Mouse (Mus musculus) heart, adult 18-20 months (tissue): ENCODE results near the gene Gm1043. TPM values are rescaled to one million over a fixed set of nuclear protein-coding genes. Genes with fewer than 3 reads are reported as not detected.

ENCODE experiments used
- DNase-seq, 2 experiments: peaks; one replicate each; pipeline ENCODE4 v3.0.0; 2021 to 2022; ENCODE audit warnings: mixed read lengths in 1 of 2
- total RNA-seq, 2 experiments: library from RNA; stranded (reverse); gene quantifications; 2 replicates each; pipeline ENCODE4 v1.2.3; 2021

Gene Gm1043
- total RNA-seq, 2 experiments from 2014 or later = 0.08 TPM; not detected in 1

DNA sequence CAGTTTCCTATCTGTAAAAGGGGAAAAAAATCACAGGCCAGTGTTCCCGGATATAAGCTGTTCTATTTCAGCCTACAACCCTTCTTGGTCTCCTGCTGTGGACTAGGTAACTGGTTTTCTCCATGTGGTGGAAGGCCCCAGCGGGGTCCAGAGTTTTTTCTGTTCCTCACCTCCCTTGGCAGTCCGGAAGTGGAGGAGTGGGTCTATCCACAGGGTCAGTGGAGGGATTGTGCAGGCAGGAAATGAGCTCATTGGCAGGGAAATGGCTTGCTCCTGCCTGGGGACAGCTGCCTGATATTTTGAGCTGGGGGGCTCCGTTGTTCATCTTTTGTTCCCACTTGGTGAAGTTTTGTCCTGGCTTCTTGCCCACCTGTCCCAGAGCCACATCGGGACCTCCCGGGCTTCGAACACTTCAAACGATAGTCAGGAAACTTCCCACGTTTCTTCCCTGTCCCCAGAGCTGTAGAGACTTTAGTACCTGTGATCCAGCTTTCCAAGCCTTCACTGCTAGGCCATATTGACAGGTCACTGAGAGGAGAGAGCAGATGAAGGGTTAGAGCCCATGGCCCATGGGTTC, 159.6 kb downstream of the Gm1043 start:
- no peak for DNase-seq

- DNase-seq = peak; percentile 39 to 55
These were observed 160.5 kb downstream of the Gm1043 start for GRCm38 (mm10) chr5:37245651-37246050.

DNA sequence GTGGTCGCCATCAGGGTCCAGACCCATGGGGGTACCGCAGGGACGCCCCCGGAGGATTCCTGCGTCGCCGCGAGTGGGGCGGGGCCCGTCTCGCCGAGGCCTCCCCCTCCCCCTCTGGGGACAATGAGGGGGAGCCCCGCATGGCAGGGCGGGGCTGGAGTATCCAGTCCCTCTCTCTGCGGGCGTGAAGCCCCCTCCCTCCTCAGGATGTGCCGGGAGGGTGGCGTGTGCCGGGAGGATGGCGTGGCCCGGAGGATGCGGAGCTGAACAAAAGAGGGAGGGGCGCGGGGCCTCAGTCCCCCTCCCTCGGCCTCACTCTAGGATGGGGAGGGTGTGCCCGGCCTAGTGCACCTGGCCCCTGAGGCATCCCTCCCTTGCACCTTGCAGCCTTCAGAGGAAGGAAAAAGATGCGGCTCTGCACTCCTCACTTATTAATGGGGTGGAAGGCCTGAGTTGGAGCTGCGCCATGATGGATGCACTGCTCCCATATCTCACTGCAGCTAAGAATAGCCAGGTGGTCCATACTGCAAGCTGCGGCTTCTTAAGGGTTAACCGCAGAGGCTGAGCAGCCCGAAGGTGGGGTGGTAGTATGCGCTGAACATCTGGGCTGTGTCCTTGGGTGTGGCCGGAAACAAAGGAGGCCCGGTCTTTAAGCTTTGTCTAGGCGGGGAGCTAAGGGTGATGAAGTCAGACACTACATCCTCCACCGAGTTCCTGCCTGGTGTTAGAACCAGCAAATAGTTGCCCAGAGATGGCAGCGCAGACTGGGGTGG, 161.2 kb downstream of the Gm1043 start:
- peak in 1 of 2 experiments; percentile 16 for DNase-seq

- no peak for DNase-seq
These were observed 162.3 kb downstream of the Gm1043 start for GRCm38 (mm10) chr5:37247456-37247855.

- no peak for DNase-seq
These were observed 163.7 kb downstream of the Gm1043 start for GRCm38 (mm10) chr5:37248870-37249269.

DNA sequence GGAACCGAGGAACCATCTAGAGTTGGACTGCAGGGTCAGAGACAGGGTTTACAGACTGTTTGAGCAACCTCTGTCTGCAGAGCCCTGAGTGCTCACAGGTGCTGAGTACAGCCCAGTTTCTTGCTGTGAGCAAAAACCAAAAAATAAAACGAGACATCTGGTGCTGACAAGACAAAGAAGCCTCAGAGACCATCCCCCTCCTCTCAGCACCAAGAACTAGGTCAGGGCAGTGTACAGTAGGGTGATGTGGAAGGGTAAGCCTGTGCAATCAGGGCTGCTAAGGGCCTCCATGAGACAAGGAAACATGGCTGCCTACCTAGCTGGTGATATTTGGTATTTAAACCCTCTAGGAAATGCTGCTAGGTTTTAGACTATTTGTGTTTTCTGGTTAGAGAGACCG, 166.4 kb downstream of the Gm1043 start:
- no peak for DNase-seq

DNA sequence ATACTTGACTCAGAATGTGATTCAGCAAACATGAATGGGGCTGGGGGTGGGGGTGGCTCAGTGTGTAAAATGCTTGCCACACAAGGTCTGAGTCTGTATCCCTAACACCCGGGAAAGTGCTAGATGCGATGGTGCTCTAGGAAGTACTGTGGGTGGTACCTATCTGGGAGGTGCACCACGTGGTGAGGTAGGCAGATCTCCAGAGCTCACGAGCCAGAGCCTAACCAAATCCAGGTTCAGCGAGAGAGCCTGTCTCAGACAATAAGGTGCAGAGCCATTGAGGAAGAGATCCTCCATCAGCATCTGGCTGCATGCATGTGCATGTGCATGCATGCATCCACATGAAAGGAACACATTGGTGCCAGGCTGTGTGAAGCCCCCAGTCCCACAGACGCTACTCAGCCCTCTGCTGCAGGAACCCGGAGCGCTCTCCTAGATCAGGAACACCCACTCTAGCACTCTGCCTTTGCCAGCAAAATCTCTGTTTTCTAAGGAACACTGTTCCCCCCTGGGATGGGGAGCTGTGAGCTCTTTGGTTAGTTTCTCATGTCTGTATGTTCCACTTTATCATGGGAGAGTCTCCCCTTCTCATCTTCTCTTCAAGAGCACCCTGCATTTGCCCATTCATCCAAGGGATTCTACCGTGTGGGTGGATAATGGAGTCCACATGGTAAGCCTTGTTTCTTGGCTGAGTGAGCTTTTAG, 167.1 kb downstream of the Gm1043 start:
- no peak for DNase-seq

DNA sequence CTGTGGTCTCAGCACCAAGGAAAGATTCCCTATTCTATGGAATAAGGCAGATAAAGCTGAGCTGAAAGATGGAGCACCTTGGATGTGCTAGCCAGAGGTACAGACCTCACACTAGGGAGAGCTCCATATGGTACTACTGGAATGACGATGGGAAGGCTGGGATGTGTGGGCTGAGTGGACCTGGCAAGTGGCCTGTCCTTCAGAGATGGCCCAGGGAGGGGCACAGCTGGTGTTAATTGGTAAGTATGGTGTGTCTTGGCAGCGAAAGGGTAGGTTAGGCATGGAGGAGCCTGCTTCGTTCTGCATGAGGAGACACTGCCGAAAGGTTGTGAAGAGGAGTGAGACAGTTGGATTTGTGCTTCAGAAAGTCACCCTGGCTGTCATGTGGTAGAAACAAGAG, 169.4 kb downstream of the Gm1043 start:
- no peak for DNase-seq

DNA sequence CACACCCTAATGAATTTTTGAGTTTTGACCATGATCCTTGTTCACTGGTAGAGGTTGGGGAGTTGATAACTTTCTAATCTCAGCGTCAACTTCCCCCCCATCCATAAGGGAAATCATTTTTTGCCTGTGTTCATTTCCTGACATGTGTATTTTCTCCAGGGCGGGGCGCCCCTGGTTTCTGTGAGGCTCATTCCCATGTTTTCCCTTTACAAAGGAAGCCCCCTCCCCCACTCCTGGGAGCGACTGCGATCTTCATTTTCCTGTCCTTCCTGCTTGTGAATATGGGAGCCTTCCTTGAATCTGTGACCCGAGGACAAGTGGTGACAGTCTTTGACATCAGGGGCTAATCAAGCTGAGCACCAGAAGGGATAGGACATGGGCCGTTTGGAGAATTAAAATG, 171.7 kb downstream of the Gm1043 start:
- DNase-seq = no peak

- DNase-seq = peak in 1 of 2 experiments; percentile 36
These were observed 172.1 kb downstream of the Gm1043 start for GRCm38 (mm10) chr5:37257243-37257642.

GRCm38 (mm10) chr5:37261734-37262133, 176.6 kb downstream of the Gm1043 start:
- DNase-seq = no peak

GRCm38 (mm10) chr5:37263816-37264215, 178.6 kb downstream of the Gm1043 start:
- peak; percentile 21 to 22 for DNase-seq

Other genes starting within 250 kb of the Gm1043 start
- gene Ppp2r2c, start 216.9 kb upstream of the Gm1043 start, total RNA-seq = 1 to 10 TPM; 4.7 to 4.9 TPM
- gene Wfs1, start 96.2 kb upstream of the Gm1043 start, total RNA-seq = 10 to 100 TPM; 84.6 to 86.4 TPM
- gene Crmp1, start 156.6 kb downstream of the Gm1043 start, total RNA-seq = under 1 TPM; 0.54 to 0.99 TPM